Mouse (Mus musculus): ENCODE measurements around the gene Mrpl43.

GRCm38 (mm10) chr19:45010646-45011045, 4.4 kb upstream of the Mrpl43 start:
- TF ChIP-seq GATA1 (IDR thresholded peaks at IDR 0.05; ENCODE audit: low read length): no peak
- TF ChIP-seq TAL1 (IDR thresholded peaks at IDR 0.05; ENCODE audit: low read length): no peak

Measured in erythroblast, embryonic 14.5 days (primary cell).